Mouse (Mus musculus) fibroblast of lung, adult 2 months (primary cell): ENCODE measurements at regions not wholly inside any gene's neighbourhood (a gene's known extent, or its start where the extent isn't known, plus 50 kb on each side); places are given as distances from the start of the nearest gene placed in this dataset.

Experiments used
- DNase-seq: peaks from one replicate; pipeline ENCODE4 v3.0.0-alpha.2; 2011; ENCODE audit warnings: low read depth

GRCm38 (mm10) chr2:101175124-101175523, 449.4 kb upstream of the Rag2 start:
- DNase-seq = no peak

DNA sequence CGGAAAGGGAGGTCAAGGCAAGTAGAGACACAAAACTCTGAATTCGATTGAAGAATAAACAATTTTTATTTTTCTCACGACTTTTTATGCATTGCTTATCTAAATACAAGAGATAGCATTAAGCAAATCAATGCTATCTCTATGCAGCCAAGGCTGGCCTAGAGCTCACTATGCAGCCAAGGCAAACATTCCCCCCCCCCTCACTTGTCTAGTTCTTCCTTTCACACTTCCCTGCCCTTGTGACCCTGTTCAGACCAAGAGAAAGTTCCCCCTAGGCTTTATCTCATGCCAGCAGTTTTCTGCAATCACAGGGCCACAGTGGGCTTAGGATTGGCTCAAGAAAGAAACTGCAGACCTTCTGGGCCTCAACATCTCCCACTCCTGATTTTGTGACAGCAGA, 417.9 kb upstream of the Rag2 start:
- DNase-seq = no peak

- no peak for DNase-seq
These were observed 415.4 kb upstream of the Rag2 start for GRCm38 (mm10) chr2:101209136-101209535.

GRCm38 (mm10) chr2:101220759-101221158, 403.8 kb upstream of the Rag2 start:
- no peak for DNase-seq

DNA sequence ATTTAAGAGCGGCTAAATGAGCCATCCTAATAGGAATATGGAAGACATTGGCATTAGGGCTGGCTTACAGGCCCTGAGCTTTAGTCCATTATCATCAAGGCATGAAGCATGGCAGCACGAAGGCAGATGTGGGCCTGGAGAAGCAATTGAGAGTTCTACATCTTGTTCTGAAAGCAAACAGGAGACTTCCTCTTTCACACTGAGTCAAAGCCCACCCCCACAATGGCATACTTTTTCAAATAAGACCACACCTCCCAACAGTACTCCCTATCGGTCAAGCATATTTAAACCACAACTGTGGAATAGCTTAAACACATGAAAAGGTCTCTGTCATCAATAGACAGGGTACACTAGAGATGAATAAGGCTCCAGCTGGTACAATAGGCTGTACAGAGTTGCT, 381.5 kb upstream of the Rag2 start:
- DNase-seq = no peak

- DNase-seq = no peak
These were observed 377.4 kb upstream of the Rag2 start for GRCm38 (mm10) chr2:101247133-101247532.

GRCm38 (mm10) chr2:101252228-101252627, 372.3 kb upstream of the Rag2 start:
- no peak for DNase-seq

DNA sequence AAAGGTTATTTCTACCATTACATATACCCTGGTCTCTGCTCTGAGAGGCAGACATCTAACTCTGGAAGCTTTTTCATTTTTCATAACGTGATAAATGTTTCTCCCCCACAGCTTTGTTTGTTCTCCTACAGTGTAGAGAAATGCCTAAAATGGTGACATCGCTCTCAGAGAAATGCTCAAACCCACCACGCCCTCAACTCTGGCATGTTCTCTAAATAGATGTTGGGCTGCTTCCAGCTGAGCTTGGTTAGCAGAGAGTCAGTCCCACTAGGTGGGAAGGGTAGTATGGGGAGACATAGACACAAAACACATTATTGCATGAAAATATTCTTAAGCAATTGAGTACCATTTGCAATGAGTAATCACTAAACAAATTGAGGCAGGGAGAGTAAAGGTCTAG, 368.1 kb upstream of the Rag2 start:
- no peak for DNase-seq

DNA sequence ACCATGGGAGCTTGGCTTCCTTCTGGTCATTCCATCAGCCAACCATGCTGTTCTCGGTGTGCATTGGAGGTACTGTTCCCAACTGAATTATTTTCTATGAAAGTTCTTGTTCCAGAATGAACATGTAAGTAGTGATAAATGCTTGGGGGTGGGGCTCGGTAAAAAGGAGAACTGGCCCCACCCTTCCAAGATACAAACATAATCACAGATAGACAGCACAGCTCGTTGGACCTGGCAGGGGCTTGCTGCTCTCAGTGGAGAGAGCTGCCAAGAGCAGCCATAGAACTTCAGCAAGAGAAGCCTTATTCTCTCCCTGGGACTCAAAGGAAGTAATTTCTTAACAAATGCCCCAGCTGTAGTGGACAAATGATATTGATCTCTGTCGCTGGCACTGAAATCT, 360.6 kb upstream of the Rag2 start:
- DNase-seq = no peak

DNA sequence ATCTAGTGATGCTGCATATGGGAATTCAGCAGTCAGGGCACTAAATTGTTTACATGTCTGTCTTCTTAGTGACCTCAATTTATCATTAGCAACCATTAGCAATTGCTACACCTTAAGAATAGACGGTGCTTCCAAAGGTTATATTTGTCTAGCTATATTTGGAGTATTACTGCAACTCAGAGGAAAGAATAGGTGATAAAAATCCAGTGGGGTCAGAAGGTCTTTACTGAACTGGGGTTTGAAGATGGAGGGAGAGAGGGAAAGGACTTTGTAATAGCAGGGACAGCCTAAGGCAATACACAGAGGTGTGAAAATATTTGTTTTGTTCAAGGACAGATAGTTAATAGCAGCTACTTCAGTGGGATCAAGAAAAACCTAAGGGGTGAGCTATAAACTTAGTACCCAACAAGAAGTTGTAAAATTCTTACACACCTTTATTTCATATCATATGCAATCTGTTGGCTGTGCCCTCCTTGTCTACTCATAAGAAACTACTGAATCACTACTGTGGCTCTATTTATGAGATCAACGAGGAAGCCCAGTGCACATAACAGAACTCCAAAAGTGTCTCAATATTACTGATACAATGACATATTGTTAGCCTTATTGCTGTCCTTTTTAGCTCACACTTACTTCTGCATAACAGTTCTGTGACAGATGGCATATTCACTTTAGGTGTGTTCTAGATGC, 357.7 kb upstream of the Rag2 start:
- no peak for DNase-seq

DNA sequence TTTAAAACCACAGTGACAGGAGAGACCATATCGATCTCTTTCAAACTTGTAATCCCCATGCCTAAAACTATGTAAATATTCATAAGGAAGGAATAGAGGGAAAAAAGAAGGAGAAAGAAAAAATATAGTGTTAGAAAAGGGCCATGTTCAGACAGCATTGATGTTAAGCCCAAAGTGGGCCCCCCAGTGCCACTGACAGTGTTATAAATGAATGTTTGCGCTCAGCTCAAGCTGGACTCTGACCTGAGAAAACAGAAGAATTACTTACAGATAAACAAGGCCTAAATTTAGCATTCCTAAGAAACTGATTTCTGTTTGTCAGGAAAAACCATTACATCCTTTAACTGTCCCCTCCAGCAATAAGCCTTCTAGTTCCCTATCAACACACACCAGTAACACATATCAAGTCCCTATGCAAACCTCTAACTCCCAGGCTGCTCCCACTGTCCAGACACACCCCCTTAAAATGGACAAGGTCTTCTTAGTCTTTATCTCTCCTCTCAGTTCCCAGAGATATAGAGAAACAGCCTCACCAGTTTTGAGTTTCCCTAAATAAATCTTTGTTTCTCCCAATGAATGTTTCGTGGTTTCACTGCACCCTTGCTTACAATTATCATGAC, 350.4 kb upstream of the Rag2 start:
- no peak for DNase-seq

DNA sequence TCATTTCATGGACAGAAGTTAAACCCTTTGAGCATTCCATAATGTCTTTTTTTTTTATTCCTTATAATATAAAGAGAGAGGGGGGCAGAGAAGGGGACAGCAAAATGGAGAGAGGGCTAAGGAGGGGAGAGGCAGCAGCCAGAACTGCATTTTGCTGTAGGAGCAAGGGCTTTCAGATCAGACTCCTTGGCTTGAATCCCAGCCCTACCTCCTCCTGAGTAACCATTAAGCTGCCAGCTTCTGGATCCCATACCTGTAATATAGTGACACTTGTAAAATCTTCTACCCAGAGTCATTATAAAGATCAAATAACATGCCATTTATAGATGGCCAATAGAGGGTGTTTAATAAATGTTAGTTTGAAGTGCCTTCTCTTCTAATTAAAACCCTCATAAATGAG, 339.6 kb upstream of the Rag2 start:
- DNase-seq = no peak

DNA sequence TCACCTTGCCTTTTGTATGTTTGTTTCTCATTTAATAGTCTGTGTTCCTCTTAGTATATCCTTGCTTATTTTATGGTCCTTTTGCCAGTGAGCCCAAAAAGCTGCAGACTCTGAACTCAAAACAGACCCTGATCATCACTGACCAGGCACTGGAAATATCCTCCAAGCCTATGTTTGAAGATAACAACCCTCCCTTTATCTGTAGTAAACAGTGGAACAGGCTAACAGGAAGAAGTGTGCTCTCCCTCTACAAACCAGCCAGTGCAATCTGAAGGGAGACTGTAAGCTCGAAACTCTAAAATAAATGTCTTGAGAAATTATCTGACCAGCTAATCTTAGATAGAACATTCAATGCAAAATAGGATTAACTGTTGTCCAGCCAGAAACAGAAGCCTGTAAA, 336.4 kb upstream of the Rag2 start:
- DNase-seq = no peak

DNA sequence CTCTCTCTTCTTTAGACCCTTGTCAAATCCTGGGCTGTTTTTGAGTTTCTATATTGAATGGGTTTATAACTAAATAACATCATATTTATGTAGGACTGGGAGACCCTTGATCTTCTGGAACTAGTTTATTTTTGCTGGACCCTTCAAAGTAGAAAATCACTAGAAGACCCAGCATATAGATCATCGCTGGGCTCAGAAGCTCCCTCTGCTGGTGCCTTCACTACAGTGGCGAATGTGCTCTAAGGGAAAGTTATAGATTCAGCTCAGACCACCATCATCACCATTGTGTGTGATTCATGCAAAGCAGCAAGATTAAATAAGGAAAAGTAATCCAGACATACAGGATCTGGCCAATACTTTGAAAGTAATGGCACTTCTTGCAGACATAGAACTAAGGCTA, 335.4 kb upstream of the Rag2 start:
- no peak for DNase-seq

- DNase-seq = no peak
These were observed 333.8 kb upstream of the Rag2 start for GRCm38 (mm10) chr2:101290738-101291137.

DNA sequence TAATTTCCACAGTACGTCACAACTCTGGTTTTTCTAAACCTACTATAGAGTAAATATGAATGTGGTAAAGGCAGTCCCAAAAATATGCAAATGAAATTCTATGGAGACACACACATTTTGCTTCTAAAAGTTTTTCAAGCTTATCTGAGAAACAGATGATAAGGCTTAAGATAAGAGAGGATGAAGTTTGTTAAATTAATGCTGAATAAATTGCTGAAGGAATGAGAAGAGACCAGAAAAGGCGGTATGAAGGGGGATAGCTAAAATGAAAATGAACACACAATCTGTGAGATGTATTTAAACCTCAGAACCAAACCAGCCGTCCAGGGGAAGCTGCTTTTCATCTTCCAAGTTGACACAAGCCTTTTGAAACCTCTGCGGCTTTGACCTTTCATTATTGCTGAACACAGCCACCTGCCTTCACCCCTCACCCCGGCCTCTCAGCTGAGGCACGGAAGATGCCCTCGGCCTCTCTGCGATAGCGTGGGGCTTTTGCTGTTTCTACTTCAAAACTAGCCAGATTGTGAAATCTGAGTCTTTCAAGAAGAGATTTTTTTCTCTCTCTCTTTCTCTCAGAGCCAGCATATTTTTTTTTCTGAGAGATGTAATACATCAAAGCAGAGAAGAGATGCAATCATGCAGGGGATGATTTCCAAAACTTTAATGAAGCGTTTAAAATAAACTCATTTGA, 328.7 kb upstream of the Rag2 start:
- DNase-seq = no peak

GRCm38 (mm10) chr2:101296369-101296682, 328.2 kb upstream of the Rag2 start:
- no peak for DNase-seq

DNA sequence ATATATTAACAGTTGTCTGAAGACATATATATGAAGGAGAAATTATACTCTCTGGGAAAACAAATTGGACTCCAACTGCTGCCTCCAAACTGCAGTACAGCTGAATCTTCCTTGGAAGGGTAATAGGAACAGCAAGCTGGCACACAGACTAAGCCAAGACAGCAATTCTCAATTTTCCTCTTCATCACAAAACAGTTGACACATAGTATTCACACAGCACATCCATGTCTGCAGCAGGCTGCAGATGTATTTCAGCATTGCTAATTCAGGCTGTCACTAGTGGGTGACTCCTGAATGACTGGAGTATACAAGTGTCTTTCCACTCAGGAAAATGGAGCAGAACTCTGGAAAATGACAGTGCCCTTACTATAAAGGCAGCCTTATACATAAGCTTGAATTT, 327.7 kb upstream of the Rag2 start:
- DNase-seq = no peak

GRCm38 (mm10) chr2:101299126-101299525, 325.4 kb upstream of the Rag2 start:
- DNase-seq = no peak

DNA sequence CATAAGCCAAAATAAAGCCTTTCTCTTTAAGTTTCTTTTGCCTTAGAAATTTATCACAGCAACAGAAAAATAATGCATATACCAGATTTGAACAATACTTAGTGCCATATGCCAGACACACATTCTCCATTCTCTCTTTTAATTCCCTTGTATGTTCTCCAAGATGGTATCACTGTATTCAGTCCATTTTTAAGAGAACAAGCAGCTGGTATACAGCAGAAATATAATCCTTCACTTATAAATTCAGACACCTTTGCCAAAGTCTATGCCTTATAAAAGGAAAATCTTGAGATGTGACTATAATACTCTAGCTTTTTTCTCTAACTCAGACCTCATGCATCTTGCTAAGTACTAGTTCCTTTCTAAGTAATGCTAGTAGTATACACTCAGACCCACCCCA, 324.4 kb upstream of the Rag2 start:
- no peak for DNase-seq

DNA sequence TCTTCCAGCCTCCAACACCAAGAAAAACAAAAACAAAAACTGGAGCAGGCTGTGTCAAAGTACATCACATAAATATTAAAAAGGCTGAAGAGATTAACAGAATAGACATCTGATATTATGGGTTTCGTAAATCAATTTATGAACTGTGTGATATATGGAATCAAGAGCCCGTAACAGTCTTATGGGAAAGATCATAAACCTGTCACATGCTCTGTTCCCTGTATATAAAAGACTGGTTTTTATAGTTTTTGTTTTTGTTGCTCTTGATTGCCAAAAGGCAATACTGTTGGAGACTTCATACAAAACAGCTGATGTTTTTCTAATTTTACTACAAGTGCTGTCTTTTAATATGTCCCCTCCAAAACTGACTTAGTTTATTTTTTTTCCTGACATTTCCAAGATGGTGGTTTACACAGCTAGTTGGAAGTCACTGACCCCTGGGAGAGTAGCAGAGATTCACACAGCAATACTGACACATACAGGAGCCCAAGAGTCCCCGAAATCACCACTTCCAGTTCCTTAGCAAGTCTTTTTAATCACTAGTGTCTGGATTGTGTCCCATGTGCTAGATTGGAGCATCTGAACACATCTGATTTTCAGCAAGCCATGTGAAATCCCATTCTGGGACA, 303.1 kb upstream of the Rag2 start:
- DNase-seq = no peak

DNA sequence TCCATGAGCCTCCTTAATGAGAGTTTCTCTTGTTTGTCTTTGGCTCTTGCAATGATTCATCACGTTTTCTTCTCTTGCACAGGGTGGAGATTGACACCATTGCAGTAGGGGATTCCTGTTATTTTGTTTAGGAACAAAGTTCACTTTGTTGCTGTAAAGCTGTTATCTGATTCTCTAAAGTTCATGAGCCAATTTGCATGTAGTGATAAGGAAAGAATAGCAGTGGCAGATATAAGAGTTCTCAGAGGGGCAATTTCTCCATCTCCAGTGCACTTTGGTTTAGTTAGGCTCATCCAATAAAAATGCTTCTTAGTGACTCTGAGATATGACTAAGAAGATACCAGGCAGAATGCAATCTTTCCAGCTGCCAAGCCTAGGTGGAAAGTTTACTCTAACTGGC, 267.8 kb upstream of the Rag2 start:
- no peak for DNase-seq

GRCm38 (mm10) chr2:101364256-101364655, 260.3 kb upstream of the Rag2 start:
- no peak for DNase-seq
